Mouse (Mus musculus) forebrain, embryonic 10.5 days (tissue): Measurements from ENCODE around the gene Mtx3. TPM values are rescaled to one million over a fixed set of nuclear protein-coding genes. Genes with fewer than 3 reads are reported as not detected.
"Not testable (repeated sequence)": the region's sequence is repeated elsewhere in the genome, so short reads cannot be mapped to it uniquely, and the experiment has no call there.

ENCODE experiments used
- DNase-seq: peaks from one replicate; pipeline ENCODE4 v3.0.0-alpha.2; 2017; ENCODE audit warnings: low spot score; ENCODE audit errors: extremely low spot score
- H3K27ac ChIP-seq: fragments of 300-500 bp; sonication (generic); 2 replicates; pipeline ENCODE4 v1.5.1; 2016; ENCODE audit warnings: mild to moderate bottlenecking
- H3K27me3 ChIP-seq: fragments of 300-500 bp; sonication (generic); 2 replicates; pipeline ENCODE4 v1.6.1; 2016; ENCODE audit warnings: mild to moderate bottlenecking; ENCODE audit not compliant: poor library complexity, severe bottlenecking
- H3K36me3 ChIP-seq: fragments of 300-500 bp; sonication (generic); replicated peaks from 2 replicates; pipeline ENCODE4 v1.6.1; 2016; ENCODE audit warnings: mild to moderate bottlenecking, moderate library complexity
- H3K4me1 ChIP-seq: fragments of 300-500 bp; sonication (generic); 2 replicates; pipeline ENCODE4 v1.6.1; 2016
- H3K4me3 ChIP-seq: fragments of 300-500 bp; sonication (generic); 2 replicates; pipeline ENCODE4 v1.5.1; 2016; ENCODE audit warnings: mild to moderate bottlenecking, moderate library complexity
- H3K9me3 ChIP-seq: fragments of 300-500 bp; sonication (generic); 2 replicates; pipeline ENCODE4 v1.6.1; 2016; ENCODE audit warnings: mild to moderate bottlenecking, moderate library complexity
- WGBS: fragments of 180-500 bp; shearing (Covaris S2); methylation state at CpG from one replicate; pipeline ENCODE4 v1.1.7; 2016; 5-methylcytosine and 5-hydroxymethylcytosine counted together
- polyA plus RNA-seq: library from polyadenylated mRNA; unstranded; fragments of >200 nt; fragmentation: Nextera tagmentation; extraction: Ambion mirVana; gene quantifications from 2 replicates; pipeline ENCODE4 v1.2.1, GENCODE M21; 2016

Mtx3 gene
- polyA plus RNA-seq, result 2.9 and 3.2 TPM in 2 replicates

GRCm38 (mm10) chr13:92844586-92845221 is at the start of gene Mtx3:
TSS of gene Mtx3 (plus strand) at chr13:92844760.
- peaks cover 28% of the 10 kb centered on the region for H3K36me3 ChIP-seq
- peak within 1 kb of the TSS; percentile 93 for H3K4me3 ChIP-seq
- peaks cover 14% of the 10 kb centered on the region for H3K4me1 ChIP-seq
- no peaks in the 10 kb centered on the region for H3K9me3 ChIP-seq
- 3% methylated on average over 40 of the region's 40 CpGs for WGBS
- H3K27ac ChIP-seq, result peak within 1 kb of the TSS; percentile 97
- H3K27me3 ChIP-seq, result no peaks in the 10 kb centered on the region
- peak; percentile 88 for DNase-seq

- 86% methylated on average over 2 of the region's 2 CpGs for WGBS
- DNase-seq, result no peak
- H3K9me3 ChIP-seq, result no peaks in the 10 kb centered on the region
- no peak overlapping the region for H3K27ac ChIP-seq
- H3K27me3 ChIP-seq, result peaks cover 40% of the 10 kb centered on the region
- H3K36me3 ChIP-seq, result no peaks in the 10 kb centered on the region
- H3K4me1 ChIP-seq, result peaks cover 48% of the 10 kb centered on the region
- no peak overlapping the region for H3K4me3 ChIP-seq
These were observed 45.7 kb upstream of the Mtx3 start for GRCm38 (mm10) chr13:92798830-92799229.

- peaks cover 34% of the 10 kb centered on the region for H3K27me3 ChIP-seq
- no peak overlapping the region for H3K4me3 ChIP-seq
- H3K9me3 ChIP-seq, result no peaks in the 10 kb centered on the region
- WGBS, result 90% methylated on average over 7 of the region's 7 CpGs
- DNase-seq, result no peak
- H3K4me1 ChIP-seq, result peaks cover 44% of the 10 kb centered on the region
- no peak overlapping the region for H3K27ac ChIP-seq
- no peaks in the 10 kb centered on the region for H3K36me3 ChIP-seq
These were observed 45.1 kb upstream of the Mtx3 start for GRCm38 (mm10) chr13:92799306-92799925.

GRCm38 (mm10) chr13:92806785-92807184 is 37.8 kb upstream of the Mtx3 start:
- H3K4me1 ChIP-seq, result peaks cover 8% of the 10 kb centered on the region
- 0 out of 2 replicates have a peak, but pooled peaks cover 5% of the 10 kb centered on the region for H3K27me3 ChIP-seq
- no peaks in the 10 kb centered on the region for H3K36me3 ChIP-seq
- no peak for DNase-seq
- no peak overlapping the region for H3K4me3 ChIP-seq
- H3K27ac ChIP-seq, result no peak overlapping the region
- no peaks in the 10 kb centered on the region for H3K9me3 ChIP-seq

- Histone ChIP-seq H3K27me3 (0 out of 2 replicates have a peak, but pooled peaks cover under 1% of the 10 kb centered on the region), H3K4me1 (no peaks in the 10 kb centered on the region), H3K4me3 (no peak overlapping the region), H3K27ac (no peak overlapping the region), H3K36me3 (no peaks in the 10 kb centered on the region), H3K9me3 (no peaks in the 10 kb centered on the region)
- WGBS, result 94% methylated on average over 3 of the region's 3 CpGs
- no peak for DNase-seq
These were observed 36.7 kb upstream of the Mtx3 start for GRCm38 (mm10) chr13:92807849-92808248.

GRCm38 (mm10) chr13:92810592-92810991 is 34.0 kb upstream of the Mtx3 start:
- DNase-seq, H3K4me1 ChIP-seq, H3K9me3 ChIP-seq, H3K4me3 ChIP-seq, H3K27ac ChIP-seq, H3K27me3 ChIP-seq, H3K36me3 ChIP-seq: not testable (repeated sequence)
- 85% methylated on average over 1 of the region's 1 CpGs for WGBS

GRCm38 (mm10) chr13:92816329-92816728 is 28.2 kb upstream of the Mtx3 start:
- H3K36me3 ChIP-seq, result no peaks in the 10 kb centered on the region
- no peak overlapping the region for H3K27ac ChIP-seq
- no peaks in the 10 kb centered on the region for H3K9me3 ChIP-seq
- H3K27me3 ChIP-seq, result no peaks in the 10 kb centered on the region
- H3K4me1 ChIP-seq, result no peaks in the 10 kb centered on the region
- H3K4me3 ChIP-seq, result no peak overlapping the region
- WGBS, result 89% methylated on average over 5 of the region's 5 CpGs
- no peak for DNase-seq

GRCm38 (mm10) chr13:92817357-92817756 is 27.2 kb upstream of the Mtx3 start:
- Histone ChIP-seq H3K27ac (no peak overlapping the region), H3K9me3 (no peaks in the 10 kb centered on the region), H3K4me3 (no peak overlapping the region), H3K4me1 (no peaks in the 10 kb centered on the region), H3K36me3 (no peaks in the 10 kb centered on the region), H3K27me3 (no peaks in the 10 kb centered on the region)
- no peak for DNase-seq
- 93% methylated on average over 3 of the region's 3 CpGs for WGBS

- Histone ChIP-seq H3K9me3 (no peaks in the 10 kb centered on the region), H3K27me3 (no peaks in the 10 kb centered on the region), H3K4me3 (no peak overlapping the region), H3K36me3 (no peaks in the 10 kb centered on the region), H3K27ac (no peak overlapping the region), H3K4me1 (no peaks in the 10 kb centered on the region)
- DNase-seq, result no peak
- WGBS, result 82% methylated on average over 10 of the region's 10 CpGs
These were observed 15.7 kb upstream of the Mtx3 start for GRCm38 (mm10) chr13:92828820-92829219.

GRCm38 (mm10) chr13:92833162-92833561 is 11.4 kb upstream of the Mtx3 start:
- Histone ChIP-seq H3K27ac (no peak overlapping the region), H3K9me3 (no peaks in the 10 kb centered on the region), H3K27me3 (no peaks in the 10 kb centered on the region), H3K4me1 (no peaks in the 10 kb centered on the region), H3K4me3 (no peak overlapping the region), H3K36me3 (no peaks in the 10 kb centered on the region)
- no peak for DNase-seq
- WGBS, result 94% methylated on average over 4 of the region's 4 CpGs

- 96% methylated on average over 4 of the region's 4 CpGs for WGBS
- no peaks in the 10 kb centered on the region for H3K27me3 ChIP-seq
- peaks cover 46% of the 10 kb centered on the region for H3K36me3 ChIP-seq
- no peak overlapping the region for H3K27ac ChIP-seq
- no peak overlapping the region for H3K4me3 ChIP-seq
- peaks cover 14% of the 10 kb centered on the region for H3K4me1 ChIP-seq
- H3K9me3 ChIP-seq, result no peaks in the 10 kb centered on the region
- DNase-seq, result no peak
These were observed 1.9 kb downstream of the Mtx3 start for GRCm38 (mm10) chr13:92846438-92846837.

GRCm38 (mm10) chr13:92847336-92847735 is 2.8 kb downstream of the Mtx3 start:
- WGBS, result 95% methylated on average over 7 of the region's 7 CpGs
- no peak overlapping the region for H3K27ac ChIP-seq
- H3K27me3 ChIP-seq, result no peaks in the 10 kb centered on the region
- H3K9me3 ChIP-seq, result no peaks in the 10 kb centered on the region
- no peak for DNase-seq
- peaks cover 49% of the 10 kb centered on the region for H3K36me3 ChIP-seq
- H3K4me3 ChIP-seq, result no peak overlapping the region
- peaks cover 14% of the 10 kb centered on the region for H3K4me1 ChIP-seq

- Histone ChIP-seq H3K9me3 (no peaks in the 10 kb centered on the region), H3K27me3 (no peaks in the 10 kb centered on the region), H3K4me3 (no peak overlapping the region), H3K4me1 (peaks cover 14% of the 10 kb centered on the region), H3K27ac (no peak overlapping the region), H3K36me3 (peaks cover 56% of the 10 kb centered on the region)
- WGBS, result 86% methylated on average over 5 of the region's 5 CpGs
- no peak for DNase-seq
These were observed 3.4 kb downstream of the Mtx3 start for GRCm38 (mm10) chr13:92848002-92848401.
